Mouse (Mus musculus) CD4-positive, CD25-positive, alpha-beta regulatory T cell, adult 4 months (primary cell): ENCODE measurements around the gene Hist1h3f. TPM values are rescaled to one million over a fixed set of nuclear protein-coding genes. Genes with fewer than 3 reads are reported as not detected.
A peak's percentile ranks its signal among the peaks of the same experiment; 100 is the strongest.

Experiments
- ATAC-seq: one replicate; pipeline ENCODE4 v1.8.0; 2017
- polyA plus RNA-seq, 2 experiments: library from polyadenylated mRNA; unstranded; fragments of 100-300 nt; shearing (Covaris generic); gene quantifications; one replicate each; pipeline ENCODE4 v1.2.1; 2017

The Hist1h3f gene
- polyA plus RNA-seq, 2 experiments from 2014 or later = not detected

DNA sequence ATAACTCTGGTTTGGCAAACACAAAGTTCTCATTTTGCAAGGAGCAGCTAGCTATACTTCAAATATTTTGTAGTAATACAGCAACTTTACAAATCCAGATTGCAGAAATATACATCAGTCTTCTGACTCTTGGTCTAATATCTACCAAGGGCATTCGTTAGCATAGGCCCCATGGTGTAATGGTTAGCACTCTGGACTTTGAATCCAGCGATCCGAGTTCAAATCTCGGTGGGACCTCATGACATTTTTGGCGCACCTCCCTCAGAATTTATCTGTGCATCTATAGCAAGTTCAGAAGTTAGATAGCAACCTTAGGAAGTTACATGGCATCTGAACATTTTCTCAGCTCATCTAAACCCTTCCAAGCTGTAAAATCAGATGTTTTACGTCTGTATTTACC, 25.0 kb upstream of the Hist1h3f start:
- ATAC-seq = peak; percentile 48

DNA sequence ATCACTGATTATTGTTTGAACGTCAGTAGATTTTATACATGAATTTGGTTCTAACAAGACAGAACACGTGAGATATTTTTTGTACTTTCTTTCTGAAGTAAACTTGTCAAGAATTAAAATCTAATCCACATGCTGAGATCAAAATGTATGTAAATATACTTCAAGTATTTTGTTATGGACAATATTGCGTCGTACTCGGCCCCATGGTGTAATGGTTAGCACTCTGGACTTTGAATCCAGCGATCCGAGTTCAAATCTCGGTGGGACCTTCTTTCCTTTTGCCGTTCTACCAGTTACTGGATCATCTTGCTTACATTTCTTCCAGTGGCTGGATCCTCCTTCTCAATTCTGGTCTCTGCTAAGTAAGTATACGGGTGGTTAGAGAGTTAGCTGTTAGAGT, 24.4 kb upstream of the Hist1h3f start:
- peak; percentile 32 for ATAC-seq

DNA sequence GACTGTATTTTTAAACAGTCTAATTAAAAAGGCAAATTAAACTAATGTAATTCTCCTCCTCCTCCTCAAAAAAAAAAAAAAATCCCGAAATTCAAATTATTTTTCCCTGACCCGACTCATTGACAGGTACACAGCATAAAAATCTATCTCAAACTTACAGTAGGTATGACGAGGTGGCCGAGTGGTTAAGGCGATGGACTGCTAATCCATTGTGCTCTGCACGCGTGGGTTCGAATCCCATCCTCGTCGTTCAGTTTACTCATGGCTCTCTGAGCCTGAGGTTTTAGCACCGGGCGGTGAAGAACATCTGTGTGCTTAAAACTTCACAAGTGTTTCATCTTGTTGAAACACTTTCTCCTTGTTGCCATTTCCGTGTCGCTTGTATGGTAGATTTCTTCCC, 22.1 kb upstream of the Hist1h3f start:
- ATAC-seq = peak; percentile 36

DNA sequence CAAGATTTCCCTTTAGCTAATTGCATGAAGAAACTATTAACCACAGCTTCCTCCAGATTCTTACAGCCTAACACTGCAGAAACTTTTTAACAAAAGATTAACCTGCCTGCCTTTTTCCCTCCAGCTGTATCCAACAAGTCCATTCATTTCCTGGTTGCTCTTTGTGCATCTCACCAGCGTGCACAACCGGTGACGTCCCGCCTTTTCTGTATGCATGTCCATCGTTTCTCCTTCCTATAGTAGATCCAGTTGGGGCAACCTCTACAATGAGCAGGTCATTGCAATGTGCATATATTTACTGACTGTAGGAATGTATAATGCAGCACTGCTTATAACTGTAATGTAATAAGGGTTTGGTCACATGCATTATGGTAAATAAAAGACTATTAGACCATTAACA, 19.9 kb upstream of the Hist1h3f start:
- ATAC-seq = no peak

DNA sequence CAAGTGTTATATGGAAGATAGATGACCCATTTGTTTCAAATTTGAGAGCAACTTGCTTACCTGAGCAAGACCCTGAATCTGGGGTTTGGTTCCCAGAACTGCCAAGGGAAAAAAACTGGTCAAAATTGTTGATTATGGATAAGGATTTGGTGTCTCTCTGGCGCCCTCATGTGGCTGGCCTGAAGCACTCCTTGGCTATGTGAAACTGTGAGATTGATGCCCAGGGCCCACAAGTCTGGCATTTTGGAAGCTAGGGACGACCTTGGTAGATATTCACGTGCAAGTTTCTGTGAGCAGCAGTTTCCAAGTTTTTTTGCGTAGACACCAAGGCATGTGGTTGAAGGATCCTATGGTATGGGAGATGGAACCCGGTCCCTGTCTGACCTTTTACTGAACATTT, 19.2 kb upstream of the Hist1h3f start:
- peak; percentile 40 for ATAC-seq

DNA sequence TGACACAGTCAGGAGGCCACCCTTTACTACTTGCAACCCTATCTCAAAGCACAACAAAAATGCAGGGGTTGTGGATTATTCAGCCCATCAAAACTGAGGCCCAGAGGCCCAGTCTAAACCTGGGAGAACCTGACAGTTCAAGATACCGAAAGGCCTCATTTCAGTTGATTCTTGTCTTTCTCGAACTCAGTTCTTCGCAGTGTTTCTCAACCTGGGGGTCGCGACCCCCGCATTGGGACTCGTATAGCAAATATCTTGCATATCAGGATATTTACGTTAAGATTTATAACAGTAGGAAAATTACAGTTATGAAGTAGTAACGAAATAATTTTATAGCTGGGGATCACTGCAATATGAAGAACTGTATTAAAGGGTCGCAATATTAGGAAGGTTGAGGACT, 18.0 kb upstream of the Hist1h3f start:
- no peak for ATAC-seq

DNA sequence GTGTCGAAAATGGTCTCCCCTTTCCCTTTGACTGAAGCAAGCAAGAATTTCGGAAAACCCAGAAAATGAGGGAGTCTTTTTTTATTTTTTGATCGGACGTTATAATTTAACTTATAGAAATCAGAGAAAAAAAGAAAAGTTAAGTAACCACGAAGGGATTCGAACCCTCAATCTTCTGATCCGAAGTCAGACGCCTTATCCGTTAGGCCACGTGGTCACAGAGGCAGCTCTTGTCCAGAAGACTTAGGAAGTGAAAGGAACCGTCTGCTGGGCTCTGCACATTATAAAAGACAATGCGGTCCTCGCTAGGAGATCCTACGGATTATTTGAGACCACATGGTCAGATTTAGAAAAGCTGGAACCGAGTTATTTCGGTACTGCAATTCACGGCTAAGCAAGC, 17.5 kb upstream of the Hist1h3f start:
- peak; percentile 24 for ATAC-seq

DNA sequence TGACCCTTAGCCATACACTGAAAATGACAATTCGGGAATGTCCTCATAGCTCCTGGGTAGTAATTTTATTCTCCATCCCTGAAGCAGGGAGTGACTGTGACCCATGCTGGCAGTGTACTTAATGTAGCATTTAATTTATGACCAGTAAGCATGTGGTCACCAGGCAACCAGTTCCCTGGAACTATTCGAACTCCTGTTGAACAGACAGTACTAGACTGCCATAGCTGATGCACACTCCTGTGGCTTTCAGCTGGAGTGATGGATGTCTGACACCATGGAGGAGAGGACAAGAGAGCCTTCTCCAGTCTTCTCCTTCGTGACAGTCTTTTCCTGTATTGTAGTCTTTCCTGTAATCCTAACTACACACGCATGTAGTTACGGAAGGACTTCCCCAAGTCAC, 14.8 kb upstream of the Hist1h3f start:
- no peak for ATAC-seq

DNA sequence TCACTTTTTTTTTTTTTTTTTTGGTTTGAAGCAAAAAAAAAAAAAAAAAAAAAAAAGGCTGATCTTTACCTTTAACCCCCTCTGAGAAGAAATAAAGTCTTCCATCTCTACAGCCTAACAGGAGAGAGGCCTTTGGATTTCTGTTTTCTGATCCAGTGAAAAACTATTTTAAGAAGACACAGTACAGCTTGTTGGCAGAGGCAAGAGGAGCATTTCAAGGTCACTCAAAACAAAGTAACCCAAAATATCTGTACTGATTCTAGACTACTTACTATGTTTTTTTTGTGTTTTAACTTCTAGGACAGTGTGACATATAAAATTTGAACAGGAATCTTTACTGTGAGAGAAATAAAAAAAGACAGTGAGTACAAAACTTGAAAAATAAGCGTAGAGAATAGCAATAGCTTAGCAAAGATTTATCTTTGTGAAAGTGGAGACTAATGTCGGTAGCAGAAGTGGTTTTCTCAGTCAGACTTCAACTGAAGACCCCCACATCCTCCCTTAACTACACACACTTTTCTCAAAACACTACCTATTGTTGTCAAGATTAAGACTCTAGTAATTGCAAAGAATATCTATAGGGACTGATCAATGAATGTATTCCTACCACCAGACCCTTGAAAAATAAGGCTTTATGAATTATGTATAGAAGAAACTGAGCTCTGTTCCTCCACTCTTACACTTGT, 14.2 kb upstream of the Hist1h3f start:
- no peak for ATAC-seq

DNA sequence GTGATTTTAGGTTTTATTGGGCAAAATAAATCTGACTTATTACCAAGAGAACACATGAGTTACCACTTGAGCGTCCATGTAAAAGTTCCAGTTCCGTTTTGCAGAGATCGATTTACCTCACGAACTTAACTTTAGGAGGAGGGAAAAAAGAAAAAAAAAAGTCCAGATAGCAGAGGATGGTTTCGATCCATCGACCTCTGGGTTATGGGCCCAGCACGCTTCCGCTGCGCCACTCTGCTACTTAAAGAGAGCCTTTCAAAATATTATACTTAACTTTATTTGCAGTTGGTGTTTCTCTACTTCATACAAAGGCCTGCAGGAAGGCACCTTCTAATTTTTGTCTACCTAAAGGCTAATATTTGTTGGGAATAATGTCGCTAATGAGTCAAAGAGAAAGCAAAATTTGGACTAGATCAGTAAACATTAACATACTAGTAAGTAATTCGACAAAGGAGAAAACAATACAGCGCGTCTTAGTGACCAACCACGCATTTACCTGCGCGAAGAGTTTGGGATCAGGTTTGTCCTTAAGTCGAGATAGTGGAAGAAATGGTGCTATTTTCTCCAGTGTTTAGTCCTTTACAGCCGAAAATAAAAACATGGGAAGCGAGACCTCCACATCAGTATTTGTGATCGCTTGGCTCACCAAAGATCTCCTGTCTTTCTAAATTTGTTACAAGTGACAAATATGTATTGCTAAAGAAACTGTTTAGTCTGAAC, 13.5 kb upstream of the Hist1h3f start:
- peak; percentile 18 for ATAC-seq

DNA sequence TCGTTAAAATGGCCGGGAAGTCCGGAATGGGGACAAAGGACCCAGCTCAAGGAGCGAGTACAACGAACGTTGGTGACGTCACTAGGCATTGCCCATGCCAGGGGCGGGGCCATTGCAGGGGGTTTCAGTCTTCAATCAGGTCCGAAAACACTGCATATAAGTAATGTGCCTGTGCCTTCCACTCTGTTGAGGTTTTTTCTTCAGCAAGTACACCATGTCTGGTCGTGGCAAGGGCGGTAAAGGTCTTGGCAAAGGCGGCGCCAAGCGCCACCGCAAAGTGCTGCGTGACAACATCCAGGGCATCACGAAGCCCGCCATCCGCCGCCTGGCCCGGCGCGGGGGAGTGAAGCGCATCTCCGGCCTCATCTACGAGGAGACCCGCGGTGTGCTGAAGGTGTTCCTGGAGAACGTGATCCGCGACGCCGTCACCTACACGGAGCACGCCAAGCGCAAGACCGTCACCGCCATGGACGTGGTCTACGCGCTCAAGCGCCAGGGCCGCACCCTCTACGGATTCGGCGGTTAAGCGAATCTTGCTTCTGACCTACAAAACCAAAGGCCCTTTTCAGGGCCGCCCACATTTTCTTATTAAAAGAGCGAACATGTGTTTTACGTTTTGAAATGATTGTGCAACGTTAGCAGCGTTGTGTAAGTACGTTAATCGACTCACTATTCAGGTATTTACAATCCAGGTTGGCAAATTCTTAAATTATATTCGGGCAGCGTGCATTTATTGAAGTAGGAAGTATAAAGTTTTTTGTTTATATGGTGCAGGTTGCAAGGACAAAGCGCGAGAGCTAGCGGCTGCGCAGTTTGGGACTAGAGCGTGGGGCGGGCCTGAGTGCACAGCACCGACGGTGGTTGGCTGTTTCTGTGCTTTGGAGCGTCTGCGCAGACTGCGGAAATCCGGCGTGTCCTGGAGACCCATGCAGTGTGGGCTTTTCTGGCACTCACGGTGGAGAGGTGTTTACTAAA, 12.7 kb upstream of the Hist1h3f start, which contains the start of gene Hist1h4h:
TSS of gene Hist1h4h (plus strand) at position 150 of the 975 bp plus-strand sequence.
- ATAC-seq = peak; percentile 76

DNA sequence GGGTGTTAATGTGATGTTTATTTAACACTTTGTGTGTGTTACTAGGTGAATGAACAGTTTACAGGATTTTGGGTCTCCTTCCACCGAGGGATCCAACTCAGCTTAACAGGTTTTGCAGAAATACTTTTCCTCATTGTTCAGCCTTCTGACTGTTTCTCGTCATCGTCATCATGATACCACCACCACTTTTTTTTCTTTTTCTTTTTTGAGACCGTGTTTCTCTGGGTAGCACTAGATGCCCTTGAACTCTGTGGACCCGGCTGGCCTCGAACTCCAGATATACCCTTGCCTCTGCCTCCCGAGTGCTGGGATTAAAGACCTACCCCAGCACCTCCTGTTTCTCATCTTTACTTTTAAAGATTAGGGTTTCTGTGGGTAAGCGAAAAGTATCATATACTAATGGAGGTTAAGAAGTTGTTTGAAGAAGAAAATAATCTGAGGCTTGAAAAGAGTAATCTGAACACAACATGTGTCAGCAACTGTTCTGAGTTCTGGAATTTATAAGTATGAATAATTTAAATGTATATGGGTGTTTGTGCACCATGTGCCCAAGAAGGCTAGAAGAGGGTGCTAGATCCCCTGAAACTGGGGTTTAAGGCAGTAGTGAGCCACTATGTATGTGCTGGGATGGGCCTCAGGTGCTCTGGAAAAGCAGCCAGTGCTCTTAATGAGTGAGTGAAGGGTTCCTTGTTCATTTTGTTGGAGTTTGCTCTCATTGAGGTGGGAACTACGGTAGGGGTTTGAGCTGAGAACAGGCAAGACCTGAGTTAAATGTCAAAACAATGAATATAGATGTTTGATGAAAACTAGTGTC, 11.4 kb upstream of the Hist1h3f start:
- ATAC-seq = no peak

DNA sequence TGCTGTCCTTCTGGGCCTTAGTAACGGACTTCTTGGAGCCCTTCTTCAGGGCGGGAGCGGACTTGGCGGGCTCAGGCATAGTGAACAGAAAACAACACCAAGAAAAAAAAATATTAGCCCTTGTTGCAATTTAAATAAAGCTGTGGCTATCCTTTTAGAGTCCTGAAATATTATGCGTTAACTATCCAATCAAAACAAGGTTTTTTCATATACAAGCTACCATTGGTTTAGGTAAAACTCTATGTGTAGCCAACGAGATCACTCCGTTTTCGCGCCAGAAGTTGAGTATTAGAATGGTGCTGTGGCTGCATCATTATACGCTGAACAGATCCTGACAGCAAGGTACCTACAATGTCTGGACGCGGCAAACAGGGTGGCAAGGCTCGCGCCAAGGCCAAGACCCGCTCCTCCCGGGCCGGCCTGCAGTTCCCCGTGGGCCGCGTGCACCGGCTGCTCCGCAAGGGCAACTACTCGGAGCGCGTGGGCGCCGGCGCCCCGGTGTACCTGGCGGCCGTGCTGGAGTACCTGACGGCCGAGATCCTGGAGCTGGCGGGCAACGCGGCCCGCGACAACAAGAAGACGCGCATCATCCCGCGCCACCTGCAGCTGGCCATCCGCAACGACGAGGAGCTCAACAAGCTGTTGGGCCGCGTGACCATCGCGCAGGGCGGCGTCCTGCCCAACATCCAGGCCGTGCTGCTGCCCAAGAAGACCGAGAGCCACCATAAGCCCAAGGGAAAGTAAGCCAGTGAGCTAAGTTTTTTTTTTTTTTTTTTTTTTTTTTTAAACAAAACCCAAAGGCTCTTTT, 10.1 kb upstream of the Hist1h3f start, which contains the start of gene Hist1h2af:
TSS of gene Hist1h2af (plus strand) at position 347 of the 808 bp plus-strand sequence.
- ATAC-seq = peak; percentile 36

DNA sequence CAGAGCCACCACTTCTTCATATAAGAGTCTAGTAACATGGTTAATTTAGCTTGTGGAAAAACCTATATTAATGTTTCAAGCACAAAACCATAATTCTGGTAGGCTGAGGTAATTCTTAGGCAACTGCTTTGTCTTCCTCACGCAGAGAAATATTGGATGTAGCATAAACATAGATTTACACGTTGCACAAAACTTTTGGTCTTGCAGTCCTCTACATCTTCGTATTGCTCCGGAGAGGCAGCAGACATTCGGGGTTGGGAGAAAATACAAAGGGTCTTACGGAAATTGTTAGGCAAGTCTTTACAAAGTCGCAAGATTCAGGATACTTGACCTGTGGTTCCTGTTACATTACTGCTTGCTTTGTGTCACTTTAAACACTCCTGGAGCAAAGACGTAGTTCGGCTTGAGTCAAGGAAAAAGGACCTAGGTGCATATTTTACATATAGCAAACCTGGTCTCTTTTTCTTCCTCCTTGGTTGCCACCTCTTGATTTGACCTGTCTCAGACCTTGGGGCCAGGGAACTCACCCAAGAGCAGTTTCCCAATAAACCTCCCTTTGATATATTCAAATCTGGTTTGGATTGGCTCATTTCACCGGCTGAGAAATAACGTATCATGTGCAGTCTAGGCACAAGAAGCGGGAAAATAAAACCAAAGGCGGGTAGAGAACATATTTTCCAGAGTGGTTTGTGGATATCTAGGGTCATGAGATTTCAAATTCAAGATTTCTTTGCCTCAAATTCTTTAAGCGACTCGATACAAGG, 9.3 kb upstream of the Hist1h3f start:
- ATAC-seq = no peak

DNA sequence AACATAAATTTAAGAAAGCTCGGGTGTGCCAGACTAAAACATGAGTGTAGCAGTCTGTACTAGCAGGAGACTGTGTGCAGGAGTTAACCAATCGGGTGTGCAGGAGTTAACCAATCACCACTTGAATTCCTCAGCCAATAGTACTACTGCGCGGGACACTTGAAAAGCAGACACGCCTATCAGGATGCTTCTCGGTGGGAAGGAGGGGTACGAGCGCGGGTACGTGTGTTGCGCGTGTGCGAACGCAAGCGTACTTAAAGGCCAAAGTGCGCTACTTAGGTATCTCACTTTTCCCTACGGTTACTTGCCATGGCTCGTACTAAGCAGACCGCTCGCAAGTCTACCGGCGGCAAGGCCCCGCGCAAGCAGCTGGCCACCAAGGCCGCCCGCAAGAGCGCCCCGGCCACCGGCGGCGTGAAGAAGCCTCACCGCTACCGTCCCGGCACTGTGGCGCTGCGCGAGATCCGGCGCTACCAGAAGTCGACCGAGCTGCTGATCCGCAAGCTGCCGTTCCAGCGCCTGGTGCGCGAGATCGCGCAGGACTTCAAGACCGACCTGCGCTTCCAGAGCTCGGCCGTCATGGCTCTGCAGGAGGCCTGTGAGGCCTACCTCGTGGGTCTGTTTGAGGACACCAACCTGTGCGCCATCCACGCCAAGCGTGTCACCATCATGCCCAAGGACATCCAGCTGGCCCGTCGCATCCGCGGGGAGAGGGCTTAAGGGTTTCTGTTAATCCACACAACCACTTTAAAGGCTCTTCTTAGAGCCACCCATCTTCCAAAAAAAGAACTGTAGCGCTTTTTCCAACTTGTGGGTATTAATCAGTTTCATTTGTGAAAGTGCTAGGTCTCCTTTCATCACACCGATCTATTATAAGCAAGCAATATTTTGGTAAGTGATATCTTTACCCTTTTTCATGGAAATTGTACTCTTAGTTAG, 8.4 kb upstream of the Hist1h3f start, which contains the start of gene Hist1h3g:
TSS of gene Hist1h3g (plus strand) at position 286 of the 939 bp plus-strand sequence.
- peak; percentile 59 for ATAC-seq

DNA sequence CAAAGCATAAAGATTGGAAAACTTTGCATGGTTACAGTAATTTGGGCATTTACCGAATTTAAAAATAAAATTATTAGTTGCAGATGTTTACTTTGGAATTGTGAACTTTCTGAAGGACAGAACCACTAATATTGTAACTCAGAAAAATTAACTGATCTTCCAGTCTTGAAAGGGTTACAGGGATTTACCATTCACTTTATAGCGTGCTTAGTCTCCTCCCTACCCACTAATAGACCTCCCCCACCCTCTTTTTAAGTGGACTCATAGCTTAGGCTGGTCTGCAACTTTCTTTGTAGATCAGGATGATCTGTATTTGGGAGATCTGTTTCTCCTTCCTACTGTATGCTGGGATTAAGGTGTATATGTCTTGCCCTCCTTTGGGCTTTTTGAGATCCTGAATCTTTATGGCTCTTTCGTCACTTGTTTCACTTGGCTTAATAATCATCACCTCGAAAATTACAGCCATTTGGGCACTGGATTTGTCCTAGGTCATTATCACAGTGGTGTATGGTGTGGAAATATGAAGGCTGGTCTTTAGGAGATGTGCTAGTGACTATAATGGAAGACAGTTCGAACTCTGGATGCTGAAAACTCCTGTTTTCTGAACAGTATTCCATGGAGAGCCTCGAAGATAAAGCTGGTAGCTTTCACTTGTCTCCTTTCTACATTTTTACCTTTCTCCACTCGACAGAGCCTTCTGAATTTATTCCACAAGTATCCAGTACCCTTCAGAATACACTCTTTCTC, 7.6 kb upstream of the Hist1h3f start:
- ATAC-seq = no peak

DNA sequence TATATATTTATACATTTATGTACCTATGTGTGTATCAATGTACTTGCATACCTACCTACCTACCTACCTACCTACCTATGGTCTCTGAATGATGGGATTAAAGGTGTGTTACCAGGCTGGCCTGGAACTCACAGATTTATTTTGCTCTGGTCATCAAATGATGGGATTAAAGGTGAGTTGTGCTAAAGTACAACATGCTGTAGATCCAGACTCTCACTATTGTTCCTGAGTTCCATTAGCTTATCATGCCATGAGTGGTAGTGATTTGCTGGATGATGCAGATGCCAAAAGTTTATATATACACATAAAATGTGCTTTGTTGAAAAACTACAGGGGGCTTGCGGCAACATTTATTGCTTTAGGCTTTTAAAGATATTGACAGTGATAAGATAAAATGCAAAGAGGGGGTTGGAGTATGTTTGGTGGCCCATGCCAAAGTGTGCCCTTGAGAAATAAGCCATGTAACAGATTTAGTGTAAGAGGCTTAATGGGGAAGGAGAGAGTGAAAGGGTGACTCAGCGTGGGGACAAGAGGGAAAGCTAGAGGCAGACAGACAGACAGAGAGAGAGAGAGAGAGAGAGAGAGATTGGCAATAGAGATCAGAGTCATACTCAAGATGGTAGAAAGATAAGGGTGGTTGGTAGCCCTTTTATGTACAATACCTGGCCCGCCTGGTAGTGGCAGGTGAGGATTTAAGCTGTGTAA, 6.7 kb upstream of the Hist1h3f start:
- ATAC-seq = no peak

DNA sequence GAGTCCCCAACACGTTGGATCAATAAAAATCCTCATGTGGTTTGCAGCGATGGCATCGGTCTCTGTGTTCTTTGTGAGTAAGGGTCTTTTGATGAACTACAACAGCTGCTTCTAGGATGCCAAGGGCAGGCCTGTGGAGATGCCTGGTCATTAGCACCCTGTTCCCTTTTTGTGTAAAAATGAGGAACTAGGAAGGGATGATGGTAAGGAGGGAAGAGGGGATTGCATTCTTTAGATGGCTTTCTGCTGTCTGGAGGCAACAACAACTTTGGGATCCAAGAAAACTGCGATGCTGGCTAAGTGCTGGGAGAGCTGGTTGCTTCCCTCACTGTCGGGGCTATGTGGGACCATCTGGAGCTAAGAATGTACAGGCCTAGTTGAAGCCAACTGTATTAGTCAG, 5.6 kb upstream of the Hist1h3f start:
- no peak for ATAC-seq
